Comparison of ENCODE assay signal across 8 mouse cellular contexts in genomic region chr11:97309451-97309836, GRCm38 (mm10). TPM values are rescaled to one million over a fixed set of nuclear protein-coding genes. Genes with fewer than 3 reads are reported as not detected.
DNase-seq lines count a peak whose midpoint lies in the region; ATAC-seq lines count a peak whose summit lies in the region.

No protein-coding gene starts in this region.

- peak overlapping the region; percentile 91 for H3K4me2 ChIP-seq in intestine, embryonic 16.5 days (ENCODE audit: low read depth, low read length)
- H3K4me2 ChIP-seq in midbrain, embryonic 16.5 days (ENCODE audit: low read length): peak overlapping the region; percentile 59

- H3K36me3 ChIP-seq in intestine, embryonic 16.5 days (ENCODE audit: control insufficient read depth, insufficient read depth, low read length): no peaks in the 10 kb centered on the region
- no peaks in the 10 kb centered on the region for H3K36me3 ChIP-seq in midbrain, embryonic 16.5 days (ENCODE audit: control insufficient read depth, insufficient read depth, low read length)

- 3% methylated on average over 9 of the region's 9 CpGs for WGBS in intestine, embryonic 16.5 days
- WGBS in midbrain, embryonic 16.5 days: 1% methylated on average over 9 of the region's 9 CpGs

- peak; percentile 87 for ATAC-seq in granulocyte monocyte progenitor cell, adult 5-6 weeks (replicated peaks; ENCODE audit: poor library complexity, severe bottlenecking)
- peak; percentile 83 for ATAC-seq in intestine, embryonic 16.5 days
- ATAC-seq in midbrain, embryonic 16.5 days: no peak

- peaks cover 15% of the 10 kb centered on the region for H3K4me1 ChIP-seq in intestine, embryonic 16.5 days (ENCODE audit: control insufficient read depth, insufficient read depth, low read length)
- peaks cover 16% of the 10 kb centered on the region for H3K4me1 ChIP-seq in midbrain, embryonic 16.5 days (ENCODE audit: control insufficient read depth, insufficient read depth, low read length)

- DNase-seq in 3T3-L1 (ENCODE audit: low read depth, low spot score) (peak; percentile 99), liver (peak; percentile 51)
- DNase-seq in Muller cell, postnatal 12 days (ENCODE audit: inconsistent ontology term): peak; percentile 98
- DNase-seq in cerebellum, postnatal 36 days: peak; percentile 35 to 36
- peak; percentile 73 to 84 for DNase-seq in urinary bladder, postnatal 36 days (ENCODE audit: low spot score in 2 of 2)

- peak overlapping the region; percentile 90 for H3K27ac ChIP-seq in intestine, embryonic 16.5 days (ENCODE audit: low read length)
- H3K27ac ChIP-seq in midbrain, embryonic 16.5 days (ENCODE audit: low read length): no peak overlapping the region

- H3K27me3 ChIP-seq in intestine, embryonic 16.5 days (replicated peaks; ENCODE audit: control insufficient read depth, insufficient read depth, low read length): no peaks in the 10 kb centered on the region
- H3K27me3 ChIP-seq in midbrain, embryonic 16.5 days (ENCODE audit: control insufficient read depth, insufficient read depth, low read depth, low read length): no peaks in the 10 kb centered on the region; the same call in 1 of the 2 replicates

- peak overlapping the region; percentile 74 for H3K9ac ChIP-seq in intestine, embryonic 16.5 days (ENCODE audit: low read depth, low read length)
- H3K9ac ChIP-seq in midbrain, embryonic 16.5 days (ENCODE audit: low read depth, low read length): peak overlapping the region; percentile 36; the same call in 1 of the 2 replicates

- H3K9me3 ChIP-seq in intestine, embryonic 16.5 days (ENCODE audit: control insufficient read depth, low read length): no peaks in the 10 kb centered on the region
- H3K9me3 ChIP-seq in midbrain, embryonic 16.5 days (replicated peaks; ENCODE audit: control insufficient read depth, low read length, poor library complexity, severe bottlenecking): no peaks in the 10 kb centered on the region

- H3K4me3 ChIP-seq in intestine, embryonic 16.5 days (ENCODE audit: low read length): peak overlapping the region; percentile 54
- peak overlapping the region; percentile 26 for H3K4me3 ChIP-seq in midbrain, embryonic 16.5 days (ENCODE audit: low read depth, low read length)

RNA-seq across cellular contexts. Expression of gene Mrpl45, which starts 6.1 kb away (rescaled TPM):
- total RNA-seq in granulocyte monocyte progenitor cell, adult 5-6 weeks (2014; fragmentation: Nextera tagmentation): 26.6 and 36.0 TPM in 2 replicates
- total RNA-seq in granulocyte monocyte progenitor cell, adult 5-6 weeks (2017): 25.7 and 26.6 TPM in 2 replicates
- 65.0 and 65.4 TPM in 2 replicates for polyA plus RNA-seq in intestine, embryonic 16.5 days (2015; fragmentation: Nextera tagmentation; extraction: Ambion mirVana)
- 38.2 and 41.6 TPM in 2 replicates for polyA plus RNA-seq in midbrain, embryonic 16.5 days (2015; fragmentation: Nextera tagmentation; extraction: Ambion mirVana)

RNA-seq across cellular contexts. Expression of gene Npepps, which starts 29.0 kb away (rescaled TPM):
- total RNA-seq in granulocyte monocyte progenitor cell, adult 5-6 weeks (2014; fragmentation: Nextera tagmentation): 46.9 and 69.3 TPM in 2 replicates
- 21.6 and 31.3 TPM in 2 replicates for total RNA-seq in granulocyte monocyte progenitor cell, adult 5-6 weeks (2017)
- 95.7 and 101 TPM in 2 replicates for polyA plus RNA-seq in intestine, embryonic 16.5 days (2015; fragmentation: Nextera tagmentation; extraction: Ambion mirVana)
- polyA plus RNA-seq in midbrain, embryonic 16.5 days (2015; fragmentation: Nextera tagmentation; extraction: Ambion mirVana): 151 and 163 TPM in 2 replicates

RNA-seq across cellular contexts. Expression of gene Gpr179, which starts 42.4 kb away (rescaled TPM):
- 0.71 TPM in 1 of 2 replicates, not detected in the other for total RNA-seq in granulocyte monocyte progenitor cell, adult 5-6 weeks (2014; fragmentation: Nextera tagmentation)
- 0.10 and 0.17 TPM in 2 replicates for total RNA-seq in granulocyte monocyte progenitor cell, adult 5-6 weeks (2017)
- 0.11 and 0.13 TPM in 2 replicates for polyA plus RNA-seq in intestine, embryonic 16.5 days (2015; fragmentation: Nextera tagmentation; extraction: Ambion mirVana)
- 0.70 and 0.89 TPM in 2 replicates for polyA plus RNA-seq in midbrain, embryonic 16.5 days (2015; fragmentation: Nextera tagmentation; extraction: Ambion mirVana)

RNA-seq across cellular contexts. Expression of gene Socs7, which starts 52.9 kb away (rescaled TPM):
- total RNA-seq in granulocyte monocyte progenitor cell, adult 5-6 weeks (2014; fragmentation: Nextera tagmentation): 5.5 and 6.3 TPM in 2 replicates
- 7.9 and 9.5 TPM in 2 replicates for total RNA-seq in granulocyte monocyte progenitor cell, adult 5-6 weeks (2017)
- polyA plus RNA-seq in intestine, embryonic 16.5 days (2015; fragmentation: Nextera tagmentation; extraction: Ambion mirVana): 1.8 and 2.1 TPM in 2 replicates
- 8.5 and 9.9 TPM in 2 replicates for polyA plus RNA-seq in midbrain, embryonic 16.5 days (2015; fragmentation: Nextera tagmentation; extraction: Ambion mirVana)

Comparison
In these comparisons a context has a peak if more than half of its experiments do, and no peak if none do; other contexts are left out.
1. DNase-seq: peak in every context shown above with its lines; median percentile 99 in 3T3-L1; 98 in Muller cell, postnatal 12 days; 78 in urinary bladder, postnatal 36 days; 51 in liver; 36 in cerebellum, postnatal 36 days.